Mouse (Mus musculus): Measurements from ENCODE around the gene Ldb3.

DNA sequence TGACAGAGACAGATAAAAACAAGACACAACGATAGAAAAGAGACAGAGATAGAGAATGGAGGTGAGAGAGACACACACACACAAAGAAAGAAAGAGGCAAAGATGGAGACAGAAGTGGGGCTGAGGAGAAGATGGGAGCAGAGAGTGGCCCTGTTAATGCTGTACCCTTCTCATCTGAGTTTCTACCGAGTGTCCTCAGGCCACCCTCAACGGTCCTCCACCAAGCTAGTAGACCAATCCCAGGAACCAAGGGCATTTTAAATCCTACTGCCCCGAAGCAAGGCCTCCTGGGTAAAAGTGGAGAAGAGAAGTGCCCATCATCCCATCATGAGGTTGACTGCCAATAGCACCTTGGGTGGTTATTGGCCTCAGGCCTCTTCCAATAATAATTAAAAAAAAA lies 17.6 kb downstream of the Ldb3 start:
- no peak for TF ChIP-seq CTCF (IDR thresholded peaks at IDR 0.05; ENCODE audit: low read depth)
- TF ChIP-seq EP300 (IDR thresholded peaks at IDR 0.05; ENCODE audit: low read depth), result no peak
